Mouse (Mus musculus) liver, embryonic 13.5 days (tissue): Measurements from ENCODE around the gene Rrh. TPM values are rescaled to one million over a fixed set of nuclear protein-coding genes. Genes with fewer than 3 reads are reported as not detected.

Experiments
- ATAC-seq: fragments of 200-750 bp; cut with Nextera tagmentation; 2 replicates; pipeline ENCODE4 v1.8.0; 2017; ENCODE audit warnings: low read depth, mild to moderate bottlenecking, moderate number of reproducible peaks, moderate library complexity
- DNase-seq: peaks from one replicate; pipeline ENCODE4 v3.0.0; 2022
- H3K27ac ChIP-seq: fragments of 300-500 bp; sonication (generic); 2 replicates; pipeline ENCODE4 v1.5.1; 2015; ENCODE audit warnings: moderate library complexity, mild to moderate bottlenecking, inconsistent platforms
- H3K27me3 ChIP-seq: fragments of 300-500 bp; sonication (generic); 2 replicates; pipeline ENCODE4 v1.6.1; 2015; ENCODE audit warnings: mild to moderate bottlenecking, inconsistent platforms
- H3K36me3 ChIP-seq: fragments of 300-500 bp; sonication (generic); 2 replicates; pipeline ENCODE4 v1.6.1; 2015; ENCODE audit warnings: mild to moderate bottlenecking, inconsistent platforms
- H3K4me1 ChIP-seq: fragments of 300-500 bp; sonication (generic); replicated peaks from 2 replicates; pipeline ENCODE4 v1.6.1; 2015; ENCODE audit warnings: inconsistent platforms
- H3K4me2 ChIP-seq: fragments of 300-500 bp; sonication (generic); 2 replicates; pipeline ENCODE4 v1.6.1; 2015; ENCODE audit warnings: inconsistent platforms, mild to moderate bottlenecking, moderate library complexity
- H3K4me3 ChIP-seq: fragments of 300-500 bp; sonication (generic); replicated peaks from 2 replicates; pipeline ENCODE4 v1.5.1; 2015; ENCODE audit warnings: mild to moderate bottlenecking, inconsistent platforms
- H3K9ac ChIP-seq: fragments of 300-500 bp; sonication (generic); 2 replicates; pipeline ENCODE4 v1.6.1; 2015; ENCODE audit warnings: mild to moderate bottlenecking, inconsistent platforms
- H3K9me3 ChIP-seq: fragments of 300-500 bp; sonication (generic); replicated peaks from 2 replicates; pipeline ENCODE4 v1.6.1; 2016; ENCODE audit warnings: inconsistent platforms
- WGBS: fragments of 180-500 bp; shearing (Covaris S2); methylation state at CpG from one replicate; pipeline ENCODE4 v1.1.7; 2015; ENCODE audit not compliant: insufficient replicate concordance; 5-methylcytosine and 5-hydroxymethylcytosine counted together
- polyA plus RNA-seq: library from polyadenylated mRNA; unstranded; fragments of >200 nt; fragmentation: Nextera tagmentation; extraction: Ambion mirVana; gene quantifications from 2 replicates; pipeline ENCODE4 v1.2.1, GENCODE M21; 2015

The Rrh gene
- polyA plus RNA-seq, 1 experiment from 2014 or later, result 0.12 TPM

DNA sequence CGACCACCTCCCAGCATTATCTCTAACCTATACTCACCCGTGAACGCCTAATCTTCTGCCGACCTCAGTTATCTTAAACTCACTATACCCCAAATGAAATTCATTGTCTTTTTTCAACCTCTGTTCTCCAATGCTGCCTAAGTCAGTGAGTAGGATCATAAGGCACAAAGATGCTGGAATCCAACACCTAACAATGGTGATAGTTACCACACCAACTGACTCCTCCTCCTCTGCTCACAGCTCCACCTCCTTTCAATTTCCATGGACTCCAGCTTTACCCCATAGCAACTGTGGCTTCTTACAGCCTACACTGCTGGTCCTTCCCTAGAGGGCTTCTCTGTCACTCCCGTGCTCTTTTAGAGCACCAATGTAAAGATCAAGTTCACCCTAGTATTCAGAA lies 5.3 kb upstream of the Rrh start:
- H3K36me3 ChIP-seq, result peaks cover 54% of the 10 kb centered on the region
- WGBS, result 63% methylated on average over 5 of the region's 5 CpGs
- ATAC-seq, result no peak
- no peak overlapping the region for H3K9ac ChIP-seq
- no peak for DNase-seq
- no peak overlapping the region for H3K27ac ChIP-seq
- H3K9me3 ChIP-seq, result no peaks in the 10 kb centered on the region
- no peak overlapping the region for H3K4me2 ChIP-seq
- H3K4me3 ChIP-seq, result no peak overlapping the region
- no peaks in the 10 kb centered on the region for H3K27me3 ChIP-seq
- peaks cover 26% of the 10 kb centered on the region for H3K4me1 ChIP-seq

DNA sequence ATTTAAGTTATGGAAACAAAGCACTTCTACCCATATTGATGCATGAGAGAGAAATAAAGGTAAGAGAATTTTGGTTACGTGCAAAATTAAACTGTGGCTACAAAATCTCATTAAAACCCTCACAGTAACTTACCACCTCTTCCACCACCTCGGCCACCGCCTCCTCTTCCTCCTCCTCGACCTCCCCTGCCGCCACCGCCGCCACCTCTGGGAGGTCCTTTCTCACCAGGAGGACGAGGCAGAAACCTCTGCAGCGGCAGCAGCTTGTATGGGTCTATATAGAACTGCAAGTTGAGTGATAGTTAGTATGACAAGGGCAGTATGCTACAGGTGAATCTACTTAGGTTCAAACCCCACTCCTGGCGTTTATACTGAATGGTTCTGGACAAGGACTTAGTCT lies 4.3 kb upstream of the Rrh start:
- H3K36me3 ChIP-seq, result peaks cover 62% of the 10 kb centered on the region
- no peak for DNase-seq
- no peaks in the 10 kb centered on the region for H3K9me3 ChIP-seq
- 82% methylated on average over 10 of the region's 10 CpGs for WGBS
- no peak for ATAC-seq
- no peak overlapping the region for H3K4me3 ChIP-seq
- peaks cover 26% of the 10 kb centered on the region for H3K4me1 ChIP-seq
- no peaks in the 10 kb centered on the region for H3K27me3 ChIP-seq
- H3K9ac ChIP-seq, result no peak overlapping the region
- H3K27ac ChIP-seq, result no peak overlapping the region
- no peak overlapping the region for H3K4me2 ChIP-seq

DNA sequence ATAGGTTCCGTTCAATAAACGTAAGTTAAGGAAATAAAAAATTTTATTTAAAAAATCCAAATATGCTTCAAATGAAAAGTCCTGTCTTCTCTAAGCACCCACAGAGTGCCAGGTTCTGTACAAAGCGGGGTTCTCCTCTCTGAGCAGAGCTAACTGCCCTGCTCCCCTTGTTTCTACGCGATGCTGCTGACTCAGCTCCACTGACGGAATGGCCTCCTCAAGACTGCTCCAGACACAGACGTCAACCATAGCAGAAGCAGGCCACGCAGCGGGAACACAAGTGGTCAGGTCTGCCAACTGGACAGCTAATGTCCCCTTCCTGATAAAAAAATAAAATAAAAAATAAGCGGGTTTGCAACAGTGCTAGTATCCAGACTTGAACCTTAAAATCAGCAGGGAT lies 2.5 kb upstream of the Rrh start:
- Histone ChIP-seq H3K9me3 (no peaks in the 10 kb centered on the region), H3K4me1 (peaks cover 20% of the 10 kb centered on the region), H3K9ac (no peak overlapping the region), H3K4me3 (no peak overlapping the region), H3K4me2 (no peak overlapping the region), H3K27me3 (no peaks in the 10 kb centered on the region), H3K36me3 (peaks cover 64% of the 10 kb centered on the region), H3K27ac (no peak overlapping the region)
- DNase-seq (no peak), ATAC-seq (no peak)
- 86% methylated on average over 10 of the region's 10 CpGs for WGBS

DNA sequence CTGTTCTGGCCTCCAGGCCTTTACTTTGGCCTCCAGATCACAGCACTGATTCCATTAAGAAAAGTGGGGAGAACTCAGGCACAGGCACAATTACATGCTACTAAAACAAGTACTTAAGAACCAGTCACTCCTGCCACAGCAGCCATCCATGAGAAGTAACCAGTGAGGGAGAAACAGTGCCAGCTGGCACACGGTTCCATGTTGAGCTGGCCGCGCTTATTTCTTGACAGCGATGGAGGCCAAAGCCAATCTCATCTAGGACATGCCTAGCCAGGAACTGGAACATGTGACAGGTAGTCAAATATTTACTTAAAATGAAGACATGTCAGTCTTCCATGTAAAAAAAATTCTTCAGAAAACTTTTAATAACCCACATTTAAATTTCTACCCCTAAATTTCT lies 1.8 kb upstream of the Rrh start:
- no peaks in the 10 kb centered on the region for H3K27me3 ChIP-seq
- H3K4me1 ChIP-seq, result peaks cover 12% of the 10 kb centered on the region
- H3K36me3 ChIP-seq, result peaks cover 64% of the 10 kb centered on the region
- no peak overlapping the region for H3K9ac ChIP-seq
- 92% methylated on average over 4 of the region's 4 CpGs for WGBS
- H3K4me3 ChIP-seq, result no peak overlapping the region
- ATAC-seq (no peak), DNase-seq (no peak)
- H3K9me3 ChIP-seq, result no peaks in the 10 kb centered on the region
- no peak overlapping the region for H3K4me2 ChIP-seq
- no peak overlapping the region for H3K27ac ChIP-seq

DNA sequence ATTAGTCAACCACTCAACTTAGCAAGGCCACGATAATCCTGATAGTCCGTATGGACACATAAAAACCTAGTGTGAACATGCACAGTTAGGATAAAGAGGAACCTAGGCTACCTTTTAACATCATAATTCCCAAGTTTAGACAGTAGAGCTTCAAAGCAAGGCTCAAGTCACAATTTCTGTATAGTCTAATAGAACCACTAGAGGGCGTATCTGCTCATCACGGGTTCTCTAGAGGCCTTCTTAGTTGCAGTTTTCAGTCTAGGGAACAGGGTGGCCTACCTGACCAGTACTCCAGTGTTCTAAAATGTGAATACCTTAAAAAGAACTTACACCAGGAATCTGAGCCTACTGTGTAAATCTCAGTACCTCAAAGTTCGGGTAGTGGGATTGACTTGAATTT lies 906 bp upstream of the Rrh start:
- Histone ChIP-seq H3K4me1 (peaks cover 5% of the 10 kb centered on the region), H3K4me3 (no peak overlapping the region), H3K4me2 (no peak overlapping the region), H3K36me3 (peaks cover 57% of the 10 kb centered on the region), H3K9me3 (no peaks in the 10 kb centered on the region), H3K27ac (no peak overlapping the region), H3K9ac (no peak overlapping the region), H3K27me3 (no peaks in the 10 kb centered on the region)
- ATAC-seq (peak; percentile 59; the same call in 1 of the 2 replicates), DNase-seq (no peak)
- 46% methylated on average over 5 of the region's 5 CpGs for WGBS

DNA sequence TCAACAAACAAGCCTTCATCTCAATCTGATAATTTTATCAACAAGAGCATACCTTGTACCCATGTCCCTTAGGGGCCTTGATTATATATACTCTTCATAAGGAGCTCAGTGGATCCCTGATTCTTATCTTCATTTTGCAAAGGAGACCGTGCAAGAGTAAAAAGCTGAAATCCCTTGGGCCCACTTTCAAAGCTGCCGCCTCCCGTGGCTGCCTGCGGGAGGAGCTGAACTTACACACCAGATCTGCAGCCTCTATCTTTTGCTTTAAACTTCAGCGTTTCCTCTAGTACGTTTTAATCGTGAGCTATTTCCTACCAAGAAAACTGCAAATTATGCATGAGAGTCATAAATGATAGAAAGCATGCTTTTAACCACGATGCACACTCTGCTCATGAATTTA lies 651 bp downstream of the Rrh start:
- DNase-seq (no peak), ATAC-seq (no peak)
- Histone ChIP-seq H3K4me3 (no peak overlapping the region), H3K9me3 (no peaks in the 10 kb centered on the region), H3K4me2 (no peak overlapping the region), H3K9ac (no peak overlapping the region), H3K36me3 (peaks cover 44% of the 10 kb centered on the region), H3K27ac (no peak overlapping the region), H3K27me3 (no peaks in the 10 kb centered on the region), H3K4me1 (no peaks in the 10 kb centered on the region)
- 75% methylated on average over 8 of the region's 8 CpGs for WGBS

DNA sequence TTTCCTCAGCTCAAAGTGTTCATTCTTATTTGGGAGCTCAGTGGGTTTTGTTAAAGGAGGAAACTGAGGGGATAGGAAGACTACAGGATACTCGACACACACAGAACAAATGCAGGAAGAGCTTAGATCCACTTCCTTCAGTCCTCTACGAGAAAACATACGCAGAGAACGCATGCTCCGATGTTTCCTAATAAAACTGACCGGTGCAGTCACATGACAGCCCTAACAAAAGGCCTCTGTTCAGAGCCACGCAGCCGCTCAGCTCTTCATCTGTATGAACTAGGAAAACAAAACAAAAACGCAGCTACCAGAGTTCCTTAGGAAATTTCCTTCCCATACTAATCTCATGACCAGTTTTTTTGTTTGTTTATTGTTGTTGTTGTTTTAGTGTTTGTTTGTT lies 1.5 kb downstream of the Rrh start:
- H3K4me1 ChIP-seq, result no peaks in the 10 kb centered on the region
- no peak overlapping the region for H3K4me3 ChIP-seq
- no peaks in the 10 kb centered on the region for H3K27me3 ChIP-seq
- peaks cover 35% of the 10 kb centered on the region for H3K36me3 ChIP-seq
- no peaks in the 10 kb centered on the region for H3K9me3 ChIP-seq
- ATAC-seq (no peak), DNase-seq (no peak)
- 64% methylated on average over 9 of the region's 9 CpGs for WGBS
- no peak overlapping the region for H3K9ac ChIP-seq
- no peak overlapping the region for H3K4me2 ChIP-seq
- no peak overlapping the region for H3K27ac ChIP-seq

DNA sequence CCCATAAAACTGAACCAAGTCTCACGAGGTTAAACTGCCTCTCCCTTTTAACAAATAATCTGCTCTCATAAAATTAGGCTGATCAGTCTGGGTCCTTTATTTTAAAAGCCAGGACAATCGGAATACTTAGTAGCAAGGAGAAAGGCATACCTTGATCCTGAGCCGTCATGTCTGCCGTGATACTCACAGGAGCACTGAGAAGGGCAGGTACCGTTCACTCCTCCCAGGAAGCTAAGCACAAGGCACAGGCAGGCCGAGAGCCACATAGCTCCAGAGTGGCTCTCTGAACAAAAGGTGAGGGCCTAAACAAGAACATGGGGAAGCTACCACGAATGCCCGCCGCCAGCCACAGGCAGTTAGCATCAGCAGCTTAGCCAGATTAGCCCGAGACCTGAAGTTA lies 18.6 kb downstream of the Rrh start, which contains the start of gene Lrit3:
TSS of gene Lrit3 (minus strand) at position 266 of the 400 bp plus-strand sequence.
- no peaks in the 10 kb centered on the region for H3K9me3 ChIP-seq
- no peak within 1 kb of the TSS for H3K9ac ChIP-seq
- no peaks in the 10 kb centered on the region for H3K27me3 ChIP-seq
- no peak within 1 kb of the TSS for H3K4me3 ChIP-seq
- DNase-seq (no peak), ATAC-seq (no peak)
- H3K4me2 ChIP-seq, result no peak within 1 kb of the TSS
- H3K27ac ChIP-seq, result no peak within 1 kb of the TSS
- no peaks in the 10 kb centered on the region for H3K36me3 ChIP-seq
- H3K4me1 ChIP-seq, result no peaks in the 10 kb centered on the region
- WGBS, result 61% methylated on average over 10 of the region's 10 CpGs

DNA sequence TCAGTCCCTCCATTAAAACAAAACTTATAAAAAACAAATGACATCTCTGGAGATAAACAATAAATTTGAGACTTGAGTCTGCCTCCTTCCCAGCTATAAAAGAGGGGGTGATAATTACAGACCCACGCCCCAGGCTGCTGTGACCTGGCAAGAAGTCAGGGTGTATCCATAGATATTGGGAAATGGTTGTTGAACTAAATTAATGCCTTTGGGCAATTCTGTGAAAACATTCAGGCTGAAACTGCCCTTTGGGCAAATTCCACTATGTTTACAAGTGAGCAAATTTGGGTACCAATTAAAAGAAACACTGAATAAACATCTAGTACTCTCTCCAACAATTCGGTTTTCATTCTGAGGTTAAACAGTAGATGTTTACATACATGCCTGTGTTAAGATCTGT lies 23.4 kb downstream of the Rrh start:
- Histone ChIP-seq H3K27ac (no peak overlapping the region), H3K27me3 (no peaks in the 10 kb centered on the region), H3K9ac (no peak overlapping the region), H3K4me2 (no peak overlapping the region), H3K4me1 (no peaks in the 10 kb centered on the region), H3K4me3 (no peak overlapping the region), H3K9me3 (no peaks in the 10 kb centered on the region), H3K36me3 (no peaks in the 10 kb centered on the region)
- 57% methylated on average over 2 of the region's 2 CpGs for WGBS
- DNase-seq, result no peak
- no peak for ATAC-seq

DNA sequence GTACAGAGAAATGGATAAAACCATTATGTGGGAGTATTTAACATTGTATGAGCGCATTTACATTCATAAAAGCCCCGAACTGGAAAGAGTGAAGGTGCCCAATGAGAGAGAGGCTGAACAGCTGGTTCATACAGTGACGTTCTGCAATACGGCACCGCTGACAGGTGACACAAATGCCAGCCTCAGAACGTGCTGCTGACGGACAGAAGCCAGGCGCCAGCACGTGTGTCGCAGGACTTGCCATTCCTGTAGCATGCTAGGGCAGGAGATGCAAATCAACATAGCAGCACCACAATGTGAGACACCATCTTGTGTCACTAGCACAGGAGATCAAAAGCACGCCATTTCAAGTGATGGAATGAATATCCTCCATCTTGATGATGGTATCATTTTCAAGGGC lies 23.8 kb downstream of the Rrh start:
- H3K9me3 ChIP-seq, result no peaks in the 10 kb centered on the region
- 69% methylated on average over 11 of the region's 11 CpGs for WGBS
- no peak overlapping the region for H3K9ac ChIP-seq
- H3K4me2 ChIP-seq, result no peak overlapping the region
- H3K4me3 ChIP-seq, result no peak overlapping the region
- H3K4me1 ChIP-seq, result no peaks in the 10 kb centered on the region
- no peaks in the 10 kb centered on the region for H3K27me3 ChIP-seq
- DNase-seq (no peak), ATAC-seq (no peak)
- H3K27ac ChIP-seq, result no peak overlapping the region
- no peaks in the 10 kb centered on the region for H3K36me3 ChIP-seq

DNA sequence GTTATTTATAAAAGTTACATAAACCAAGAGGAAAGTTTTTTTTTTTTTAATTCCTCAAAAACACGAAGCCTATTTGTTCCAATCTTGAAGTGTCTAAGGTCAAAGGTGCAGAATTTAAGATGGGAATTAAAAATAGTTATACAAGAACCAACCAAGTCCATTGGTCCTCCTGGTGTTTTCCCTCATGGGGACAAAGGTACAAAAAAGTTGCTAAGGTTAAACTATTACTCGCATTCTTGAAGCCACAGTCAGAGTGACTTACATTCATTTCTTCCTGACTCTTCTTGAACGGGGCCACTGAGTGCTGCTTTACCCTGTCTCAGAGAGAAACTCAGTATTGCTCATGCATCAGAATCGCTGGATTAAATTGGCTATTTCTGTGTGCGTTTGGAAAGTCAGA lies 25.0 kb downstream of the Rrh start:
- ATAC-seq (no peak), DNase-seq (no peak)
- Histone ChIP-seq H3K36me3 (no peaks in the 10 kb centered on the region), H3K4me2 (no peak overlapping the region), H3K27me3 (no peaks in the 10 kb centered on the region), H3K9me3 (no peaks in the 10 kb centered on the region), H3K4me3 (no peak overlapping the region), H3K4me1 (no peaks in the 10 kb centered on the region), H3K27ac (no peak overlapping the region), H3K9ac (no peak overlapping the region)
- 57% methylated on average over 5 of the region's 5 CpGs for WGBS

DNA sequence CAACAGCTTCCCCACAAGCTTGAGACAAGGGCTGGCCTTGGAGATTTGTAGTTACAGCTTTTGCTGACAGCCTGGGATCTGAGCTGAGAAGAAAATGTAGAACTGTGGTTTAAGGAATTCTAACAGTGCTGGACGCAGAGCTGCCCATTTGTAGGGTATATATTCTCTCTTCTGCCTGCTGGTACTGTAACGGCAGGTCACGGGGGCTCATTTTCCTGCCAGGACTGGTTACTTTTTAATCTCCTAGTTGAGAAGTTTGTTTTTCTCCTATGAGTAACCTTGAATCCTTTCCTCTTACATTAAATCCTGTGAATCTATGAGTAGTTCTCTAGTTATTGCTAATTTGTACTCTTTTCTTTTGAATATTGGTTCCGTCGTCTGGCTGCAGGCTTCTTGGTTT lies 28.6 kb downstream of the Rrh start:
- Histone ChIP-seq H3K36me3 (no peaks in the 10 kb centered on the region), H3K27me3 (no peaks in the 10 kb centered on the region), H3K9me3 (no peaks in the 10 kb centered on the region), H3K9ac (no peak overlapping the region), H3K4me2 (no peak overlapping the region), H3K4me3 (no peak overlapping the region), H3K4me1 (no peaks in the 10 kb centered on the region), H3K27ac (no peak overlapping the region)
- no peak for DNase-seq
- WGBS, result 78% methylated on average over 5 of the region's 5 CpGs
- no peak for ATAC-seq
